Comparison of ENCODE assay signal across 8 mouse cellular contexts in the genomic region with DNA sequence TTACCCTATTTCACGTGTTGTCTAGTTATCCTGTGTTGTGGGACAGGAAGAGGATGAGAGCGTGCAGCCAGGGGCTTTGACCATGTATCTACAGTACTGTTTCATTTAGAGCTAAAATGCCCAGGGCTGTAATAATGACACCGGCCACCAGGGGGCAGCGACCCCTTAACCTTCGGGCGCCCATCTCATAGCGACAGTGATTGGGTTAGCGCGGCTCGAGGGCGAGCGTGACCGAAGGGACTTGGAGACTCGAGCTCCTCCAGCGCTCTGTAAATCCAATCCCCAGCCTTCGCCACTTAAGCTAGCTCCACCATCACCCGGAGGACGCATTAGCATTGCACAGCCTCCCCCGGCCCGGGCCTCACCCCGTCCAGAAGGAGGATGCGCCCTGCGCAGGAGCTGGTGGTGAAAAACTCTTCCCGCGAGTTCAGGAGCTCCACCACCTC. TPM values are rescaled to one million over a fixed set of nuclear protein-coding genes. Genes with fewer than 3 reads are reported as not detected.
A peak's percentile ranks its signal among the peaks of the same experiment; 100 is the strongest.
DNase-seq lines count a peak whose midpoint lies in the region; ATAC-seq lines count a peak whose summit lies in the region.

Cryz (plus strand) TSS at position 224 of the 446 bp plus-strand sequence.

- ATAC-seq in inflammation-experienced regulatory T-cells, adult 6 months: peak; percentile 87
- peak; percentile 88 for ATAC-seq in megakaryocyte-erythroid progenitor cell, adult 5-6 weeks (replicated peaks; ENCODE audit: low FRiP score, low TSS enrichment, poor library complexity, severe bottlenecking)

- intact Hi-C loops in gastrocnemius, postnatal 14 days (cut with DNase I; ENCODE audit: low total_unique reads): no loop called here
- intact Hi-C loops in left cerebral cortex, postnatal 10 days (cut with DNase I): no loop called here

- peak; percentile 94 for DNase-seq in adipocyte (ENCODE audit: low spot score)
- peak; percentile 94 for DNase-seq in embryo, embryonic 10 days (ENCODE audit: low spot score)
- DNase-seq in gastrocnemius, postnatal 14 days: peak; percentile 86
- peak; percentile 89 for DNase-seq in left cerebral cortex, postnatal 10 days (ENCODE audit: extremely low spot score in 1 of 2, low spot score in 2 of 2)
- peak; percentile 90 for DNase-seq in right cerebral cortex, postnatal 25 days
- DNase-seq in urinary bladder, postnatal 4 days (ENCODE audit: low spot score in 2 of 2): peak; percentile 80 to 89

RNA-seq across cellular contexts. Expression of gene Cryz, which starts in this region (rescaled TPM):
- 1 to 10 TPM; 7.0 to 7.6 TPM for total RNA-seq in gastrocnemius, postnatal 14 days (2021)
- polyA plus RNA-seq in inflammation-experienced regulatory T-cells, adult 6 months (2017; shearing (Covaris generic)): 1 to 10 TPM; 1.8 to 3.9 (median 3.6) TPM
- total RNA-seq in left cerebral cortex, postnatal 10 days (2021): 10 to 100 TPM; 16.4 to 18.2 TPM
- total RNA-seq in megakaryocyte-erythroid progenitor cell, adult 5-6 weeks (2014; fragmentation: Nextera tagmentation): 7.4 and 11.7 TPM in 2 replicates
- total RNA-seq in megakaryocyte-erythroid progenitor cell, adult 5-6 weeks (2017): 3.7 and 4.0 TPM in 2 replicates

Comparison
In these comparisons a context has a peak if more than half of its experiments do, and no peak if none do; other contexts are left out.
1. Peak in every context shown above with its lines: DNase-seq and ATAC-seq.